In the genomic region with DNA sequence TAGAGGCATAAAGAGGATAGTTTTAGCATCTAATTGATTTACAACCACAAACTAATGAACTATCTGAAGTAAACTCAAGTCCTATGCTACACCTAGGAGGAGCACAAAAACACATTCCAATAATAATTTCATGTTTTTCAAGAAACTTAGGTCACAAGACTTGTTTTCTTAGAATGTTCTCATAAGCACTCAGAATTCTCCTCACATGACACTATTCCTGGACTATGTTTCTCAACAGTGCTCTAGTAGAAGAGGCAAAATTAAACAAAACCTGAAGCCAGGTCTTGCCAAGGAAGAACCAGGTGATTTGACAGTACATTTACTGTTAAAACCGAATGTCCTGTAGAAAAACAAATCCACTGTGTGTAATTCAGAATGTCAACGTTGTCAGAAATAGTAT, we compare ENCODE assay signal across 22 mouse cellular contexts.
"Had no signal": no experiment of that assay in that cellular context is flagged by ENCODE, and none has a peak within 500 bp of the region (broad histone marks: within the 10 kb centered on the region; RNA-seq: fewer than 3 reads in every experiment).

No protein-coding gene starts in this region.

- H3K9ac ChIP-seq: heart, embryonic 13.5 days; heart, embryonic 15.5 days; hindbrain, embryonic 13.5 days; hindbrain, embryonic 15.5 days; limb, embryonic 13.5 days; limb, embryonic 15.5 days had no signal

- H3K4me1 ChIP-seq: heart, embryonic 13.5 days; heart, embryonic 15.5 days; hindbrain, embryonic 13.5 days; hindbrain, embryonic 15.5 days; limb, embryonic 13.5 days; limb, embryonic 15.5 days had no signal

- DNase-seq: gastrocnemius, postnatal 14 days; gastrocnemius, postnatal 36 days; heart, adult 11 months; heart, adult 2 months; heart, postnatal 14 days; heart, postnatal 36 days; kidney, adult 11 months; kidney, adult 8-10 months; kidney, postnatal 14 days; kidney, postnatal 36 days; layer of hippocampus, adult 9-11 months; layer of hippocampus, postnatal 36 days; left cerebral cortex, postnatal 4 days had no signal

- H3K27me3 ChIP-seq: heart, embryonic 13.5 days; heart, embryonic 15.5 days; hindbrain, embryonic 13.5 days; hindbrain, embryonic 15.5 days; limb, embryonic 13.5 days; limb, embryonic 15.5 days had no signal

- H3K4me3 ChIP-seq: heart, adult 2 months; heart, embryonic 13.5 days; heart, embryonic 15.5 days; hindbrain, embryonic 13.5 days; hindbrain, embryonic 15.5 days; limb, embryonic 13.5 days; limb, embryonic 15.5 days had no signal

- H3K4me2 ChIP-seq: heart, embryonic 11.5 days; heart, embryonic 13.5 days; heart, embryonic 15.5 days; hindbrain, embryonic 13.5 days; hindbrain, embryonic 15.5 days; limb, embryonic 13.5 days; limb, embryonic 15.5 days had no signal

- H3K9me3 ChIP-seq: heart, embryonic 13.5 days; heart, embryonic 15.5 days; hindbrain, embryonic 13.5 days; hindbrain, embryonic 15.5 days; limb, embryonic 13.5 days; limb, embryonic 15.5 days had no signal

- H3K36me3 ChIP-seq: limb, embryonic 15.5 days had no signal

- ATAC-seq: hindbrain, postnatal 0 days had no signal

- H3K27ac ChIP-seq: heart, adult 2 months; heart, embryonic 13.5 days; heart, embryonic 15.5 days; hindbrain, embryonic 13.5 days; hindbrain, embryonic 15.5 days; hindbrain, postnatal 0 days; kidney, postnatal 0 days; limb, embryonic 13.5 days; limb, embryonic 15.5 days had no signal
